Mouse (Mus musculus): ENCODE results near the gene Olfr568. TPM values are rescaled to one million over a fixed set of nuclear protein-coding genes. Genes with fewer than 3 reads are reported as not detected.
A peak's percentile ranks its signal among the peaks of the same experiment; 100 is the strongest.

The Olfr568 gene
- polyA plus RNA-seq (2015; fragmentation: Nextera tagmentation; extraction: Ambion mirVana), result 0.45 TPM in 1 of 2 replicates, not detected in the other

GRCm38 (mm10) chr7:102876822-102877221 is at the start of gene Olfr568:
Gene Olfr568 (plus strand): TSS chr7:102877122.
- H3K9me3 ChIP-seq, result no peaks in the 10 kb centered on the region
- H3K9ac ChIP-seq, result no peak within 1 kb of the TSS
- H3K27ac ChIP-seq, result no peak within 1 kb of the TSS
- H3K4me1 ChIP-seq, result no peaks in the 10 kb centered on the region
- no peak within 1 kb of the TSS for H3K4me2 ChIP-seq
- ATAC-seq (ENCODE audit: insufficient number of reproducible peaks, insufficient read depth, low FRiP score, low TSS enrichment, low read depth), result no peak
- H3K36me3 ChIP-seq, result no peaks in the 10 kb centered on the region
- H3K4me3 ChIP-seq, result no peak within 1 kb of the TSS
- no peaks in the 10 kb centered on the region for H3K27me3 ChIP-seq

- Histone ChIP-seq H3K4me2 (no peak overlapping the region), H3K4me1 (no peaks in the 10 kb centered on the region), H3K4me3 (no peak overlapping the region), H3K9me3 (no peaks in the 10 kb centered on the region), H3K27me3 (no peaks in the 10 kb centered on the region), H3K27ac (no peak overlapping the region), H3K9ac (no peak overlapping the region), H3K36me3 (no peaks in the 10 kb centered on the region)
- ATAC-seq (ENCODE audit: insufficient number of reproducible peaks, insufficient read depth, low FRiP score, low TSS enrichment, low read depth), result no peak
Measured at GRCm38 (mm10) chr7:102855807-102856206, 21.1 kb upstream of the Olfr568 start.

GRCm38 (mm10) chr7:102858665-102859064 is 18.3 kb upstream of the Olfr568 start, which contains the start of gene Olfr566:
Gene Olfr566 (minus strand): TSS chr7:102858765.
- ATAC-seq (ENCODE audit: insufficient number of reproducible peaks, insufficient read depth, low FRiP score, low TSS enrichment, low read depth), result no peak
- no peaks in the 10 kb centered on the region for H3K36me3 ChIP-seq
- no peaks in the 10 kb centered on the region for H3K9me3 ChIP-seq
- WGBS, result 89% methylated on average over 1 of the region's 1 CpGs
- H3K4me1 ChIP-seq, result no peaks in the 10 kb centered on the region
- H3K4me2 ChIP-seq, result no peak within 1 kb of the TSS
- H3K4me3 ChIP-seq, result no peak within 1 kb of the TSS
- H3K9ac ChIP-seq, result no peak within 1 kb of the TSS
- no peaks in the 10 kb centered on the region for H3K27me3 ChIP-seq
- no peak within 1 kb of the TSS for H3K27ac ChIP-seq

- 66% methylated on average over 3 of the region's 3 CpGs for WGBS
- H3K36me3 ChIP-seq, result no peaks in the 10 kb centered on the region
- H3K4me3 ChIP-seq, result no peak within 1 kb of the TSS
- H3K27me3 ChIP-seq, result no peaks in the 10 kb centered on the region
- no peaks in the 10 kb centered on the region for H3K9me3 ChIP-seq
- H3K27ac ChIP-seq, result no peak within 1 kb of the TSS
- no peak within 1 kb of the TSS for H3K4me2 ChIP-seq
- H3K9ac ChIP-seq, result no peak within 1 kb of the TSS
- H3K4me1 ChIP-seq, result no peaks in the 10 kb centered on the region
- ATAC-seq (ENCODE audit: insufficient number of reproducible peaks, insufficient read depth, low FRiP score, low TSS enrichment, low read depth), result no peak
Measured at GRCm38 (mm10) chr7:102890782-102891181, 13.9 kb downstream of the Olfr568 start, which contains the start of gene Olfr569. Gene Olfr569 (minus strand): TSS chr7:102890882.

- 27% methylated on average over 1 of the region's 1 CpGs for WGBS
- H3K4me3 ChIP-seq, result no peak overlapping the region
- no peak overlapping the region for H3K9ac ChIP-seq
- H3K27ac ChIP-seq, result no peak overlapping the region
- H3K36me3 ChIP-seq, result no peaks in the 10 kb centered on the region
- no peak overlapping the region for H3K4me2 ChIP-seq
- no peaks in the 10 kb centered on the region for H3K9me3 ChIP-seq
- no peaks in the 10 kb centered on the region for H3K4me1 ChIP-seq
- no peaks in the 10 kb centered on the region for H3K27me3 ChIP-seq
- no peak for ATAC-seq (ENCODE audit: insufficient number of reproducible peaks, insufficient read depth, low FRiP score, low TSS enrichment, low read depth)
Measured at GRCm38 (mm10) chr7:102915261-102915660, 38.3 kb downstream of the Olfr568 start.

- no peak for ATAC-seq (ENCODE audit: insufficient number of reproducible peaks, insufficient read depth, low FRiP score, low TSS enrichment, low read depth)
Measured at GRCm38 (mm10) chr7:102916405-102916804, 39.5 kb downstream of the Olfr568 start.

GRCm38 (mm10) chr7:102917032-102917875 is 40.3 kb downstream of the Olfr568 start, which contains the start of gene Olfr571:
Gene Olfr571 (minus strand): TSS chr7:102917536.
- Histone ChIP-seq H3K9ac (no peak within 1 kb of the TSS), H3K36me3 (no peaks in the 10 kb centered on the region), H3K4me2 (no peak within 1 kb of the TSS), H3K4me1 (no peaks in the 10 kb centered on the region), H3K4me3 (no peak within 1 kb of the TSS), H3K9me3 (no peaks in the 10 kb centered on the region), H3K27ac (no peak within 1 kb of the TSS), H3K27me3 (no peaks in the 10 kb centered on the region)
- 58% methylated on average over 4 of the region's 4 CpGs for WGBS
- no peak for ATAC-seq (ENCODE audit: insufficient number of reproducible peaks, insufficient read depth, low FRiP score, low TSS enrichment, low read depth)

More at GRCm38 (mm10) chr7:102916405-102916804, 39.5 kb downstream of the Olfr568 start:
- Histone ChIP-seq H3K9ac (no peak overlapping the region), H3K27me3 (no peaks in the 10 kb centered on the region), H3K36me3 (no peaks in the 10 kb centered on the region), H3K9me3 (no peaks in the 10 kb centered on the region), H3K4me1 (no peaks in the 10 kb centered on the region), H3K4me2 (no peak overlapping the region), H3K4me3 (no peak overlapping the region), H3K27ac (no peak overlapping the region)
- 56% methylated on average over 5 of the region's 5 CpGs for WGBS

- H3K27ac ChIP-seq, result no peak overlapping the region
- no peak overlapping the region for H3K4me2 ChIP-seq
- 3% methylated on average over 1 of the region's 1 CpGs for WGBS
- no peaks in the 10 kb centered on the region for H3K9me3 ChIP-seq
- H3K27me3 ChIP-seq, result no peaks in the 10 kb centered on the region
- no peak overlapping the region for H3K4me3 ChIP-seq
- no peak overlapping the region for H3K9ac ChIP-seq
- H3K4me1 ChIP-seq, result no peaks in the 10 kb centered on the region
- 0 out of 2 replicates have a peak, but pooled peaks have one; percentile 48 for ATAC-seq (ENCODE audit: insufficient number of reproducible peaks, insufficient read depth, low FRiP score, low TSS enrichment, low read depth)
- no peaks in the 10 kb centered on the region for H3K36me3 ChIP-seq
Measured at GRCm38 (mm10) chr7:102919632-102920031, 42.7 kb downstream of the Olfr568 start.

GRCm38 (mm10) chr7:102924109-102924508 is 47.2 kb downstream of the Olfr568 start, which contains the start of gene Olfr572:
Gene Olfr572 (plus strand): TSS chr7:102924409.
- Histone ChIP-seq H3K4me2 (no peak within 1 kb of the TSS), H3K27ac (no peak within 1 kb of the TSS), H3K4me3 (no peak within 1 kb of the TSS), H3K4me1 (no peaks in the 10 kb centered on the region), H3K9me3 (no peaks in the 10 kb centered on the region), H3K36me3 (no peaks in the 10 kb centered on the region), H3K9ac (no peak within 1 kb of the TSS), H3K27me3 (no peaks in the 10 kb centered on the region)
- 67% methylated on average over 1 of the region's 1 CpGs for WGBS
- ATAC-seq (ENCODE audit: insufficient number of reproducible peaks, insufficient read depth, low FRiP score, low TSS enrichment, low read depth), result no peak

GRCm38 (mm10) chr7:102927105-102927504 is 50.2 kb downstream of the Olfr568 start:
- no peak overlapping the region for H3K9ac ChIP-seq
- H3K4me1 ChIP-seq, result no peaks in the 10 kb centered on the region
- no peak overlapping the region for H3K27ac ChIP-seq
- H3K36me3 ChIP-seq, result no peaks in the 10 kb centered on the region
- no peaks in the 10 kb centered on the region for H3K9me3 ChIP-seq
- WGBS, result 64% methylated on average over 3 of the region's 3 CpGs
- ATAC-seq (ENCODE audit: insufficient number of reproducible peaks, insufficient read depth, low FRiP score, low TSS enrichment, low read depth), result no peak
- no peak overlapping the region for H3K4me2 ChIP-seq
- H3K27me3 ChIP-seq, result no peaks in the 10 kb centered on the region
- H3K4me3 ChIP-seq, result no peak overlapping the region

All from embryonic facial prominence, embryonic 13.5 days (tissue).